ENCODE assay signal across 8 mouse cellular contexts in genomic region chr19:16353701-16354136, GRCm38 (mm10).
DNase-seq lines count a peak whose midpoint lies in the region; ATAC-seq and TF ChIP-seq lines count a peak whose summit lies in the region.

No protein-coding gene starts in this region.

- TF ChIP-seq EP300 in heart, adult 2 months (IDR thresholded peaks at IDR 0.05; ENCODE audit: insufficient read depth, low read depth, low read length), result no peak

- H3K36me3 ChIP-seq in heart, adult 2 months (ENCODE audit: control insufficient read depth, insufficient read depth, low read length), result peaks cover 3% of the 10 kb centered on the region; the same call in 1 of the 2 replicates
- no peaks in the 10 kb centered on the region for H3K36me3 ChIP-seq in heart, embryonic 11.5 days (ENCODE audit: control insufficient read depth, insufficient read depth, low read length)
- no peaks in the 10 kb centered on the region for H3K36me3 ChIP-seq in hindbrain, embryonic 11.5 days (ENCODE audit: control insufficient read depth, insufficient read depth, low read length)

- intact Hi-C loops in heart, adult 2 months (cut with DNase I), result loop anchor here (2.0 to 10.0 kb wide), 2 partner anchors 81 to 245 kb away; partner anchors contain the start of gene Gna14

- no peak for DNase-seq in heart, adult 2 months
- DNase-seq in 3T3-L1 (ENCODE audit: low read depth, low spot score) (peak; percentile 80), Patski (ENCODE audit: low read depth, low spot score) (no peak)
- DNase-seq in hindbrain, embryonic 11.5 days (ENCODE audit: low spot score), result peak; percentile 63
- no peak for DNase-seq in right cerebral cortex, postnatal 36 days (ENCODE audit: low spot score in 2 of 2)
- no peak for DNase-seq in cerebellum, postnatal 25 days
- DNase-seq in thymus, adult 18-20 months, result no peak

- no peak overlapping the region for H3K9ac ChIP-seq in heart, adult 2 months (ENCODE audit: low read depth, low read length)
- no peak overlapping the region for H3K9ac ChIP-seq in heart, embryonic 11.5 days (ENCODE audit: low read depth, low read length)
- no peak overlapping the region for H3K9ac ChIP-seq in hindbrain, embryonic 11.5 days (ENCODE audit: low read depth, low read length)

- TF ChIP-seq POLR2A in heart, adult 2 months (IDR thresholded peaks at IDR 0.05; ENCODE audit: insufficient read depth, low read depth, low read length), result no peak

- H3K4me1 ChIP-seq in heart, adult 2 months (ENCODE audit: control insufficient read depth, insufficient read depth, low read length), result peaks cover 4% of the 10 kb centered on the region
- no peaks in the 10 kb centered on the region for H3K4me1 ChIP-seq in heart, embryonic 11.5 days (ENCODE audit: control insufficient read depth, insufficient read depth, low read length)
- H3K4me1 ChIP-seq in hindbrain, embryonic 11.5 days (replicated peaks; ENCODE audit: control insufficient read depth, insufficient read depth, low read length), result no peaks in the 10 kb centered on the region

- H3K4me2 ChIP-seq in heart, embryonic 11.5 days, result no peak overlapping the region
- H3K4me2 ChIP-seq in hindbrain, embryonic 11.5 days (replicated peaks; ENCODE audit: low read depth, low read length), result no peak overlapping the region

- in situ Hi-C loops in Patski (cut with MboI; ENCODE audit: low pct_unique_long_range_greater_than_20kb), result no loop called here

- no peak overlapping the region for H3K4me3 ChIP-seq in heart, adult 2 months
- no peak overlapping the region for H3K4me3 ChIP-seq in heart, embryonic 11.5 days (ENCODE audit: low read depth, low read length)
- H3K4me3 ChIP-seq in hindbrain, embryonic 11.5 days (ENCODE audit: low read depth, low read length), result no peak overlapping the region

- peaks cover 4% of the 10 kb centered on the region for H3K79me2 ChIP-seq in heart, adult 2 months (replicated peaks; ENCODE audit: control insufficient read depth, insufficient read depth, low read length)

- peak; percentile 93 for TF ChIP-seq CTCF in heart, adult 2 months (IDR thresholded peaks at IDR 0.05)
- TF ChIP-seq CTCF in Patski (IDR thresholded peaks at IDR 0.05), result peak; percentile 63

- POLR2A ChIA-PET in Patski (lab: Charles Lee), result no interaction called here

- no peaks in the 10 kb centered on the region for H3K9me3 ChIP-seq in heart, embryonic 11.5 days (replicated peaks; ENCODE audit: control insufficient read depth, low read length)
- H3K9me3 ChIP-seq in hindbrain, embryonic 11.5 days (ENCODE audit: control insufficient read depth, low read length), result no peaks in the 10 kb centered on the region

- ATAC-seq in heart, embryonic 11.5 days (replicated peaks; ENCODE audit: insufficient number of reproducible peaks, low FRiP score, low TSS enrichment), result no peak
- ATAC-seq in Patski, result no peak
- ATAC-seq in hindbrain, embryonic 11.5 days (ENCODE audit: low FRiP score), result peak; percentile 79

- no peaks in the 10 kb centered on the region for H3K27me3 ChIP-seq in heart, adult 2 months (ENCODE audit: control insufficient read depth, insufficient read depth, low read length)
- H3K27me3 ChIP-seq in heart, embryonic 11.5 days (ENCODE audit: control insufficient read depth, insufficient read depth, low read length), result no peaks in the 10 kb centered on the region
- H3K27me3 ChIP-seq in Patski, result no peaks in the 10 kb centered on the region
- H3K27me3 ChIP-seq in hindbrain, embryonic 11.5 days (ENCODE audit: control insufficient read depth, insufficient read depth, low read length), result no peaks in the 10 kb centered on the region

- CTCF ChIA-PET in Patski (lab: Charles Lee), result interaction anchor here (0.6 to 3.5 kb wide), 24 partner anchors 8 to 332 kb away, joined by 3 to 36 read pairs (median 4); no protein-coding TSS in a partner anchor

- no peak overlapping the region for H3K27ac ChIP-seq in heart, adult 2 months
- no peak overlapping the region for H3K27ac ChIP-seq in heart, embryonic 11.5 days (ENCODE audit: low read depth, low read length)
- H3K27ac ChIP-seq in hindbrain, embryonic 11.5 days (ENCODE audit: low read depth, low read length), result no peak overlapping the region

Comparison
In these comparisons a context has a peak if more than half of its experiments do, and no peak if none do; other contexts are left out.
1. DNase-seq: peak in 3T3-L1 (single experiment) and hindbrain, embryonic 11.5 days (single experiment); none in heart, adult 2 months (0 of 2), Patski (single experiment), right cerebral cortex, postnatal 36 days (0 of 2), cerebellum, postnatal 25 days (0 of 2) and thymus, adult 18-20 months (0 of 2).